Mouse (Mus musculus) forebrain, postnatal 0 days (tissue): ENCODE measurements around the gene Mfsd13b. TPM values are rescaled to one million over a fixed set of nuclear protein-coding genes. Genes with fewer than 3 reads are reported as not detected.
"Not testable (repeated sequence)": the region's sequence is repeated elsewhere in the genome, so short reads cannot be mapped to it uniquely, and the experiment has no call there.

Experiments used
- ATAC-seq: fragments of 200-750 bp; cut with Nextera tagmentation; 2 replicates; pipeline ENCODE4 v1.8.0; 2017; ENCODE audit warnings: mild to moderate bottlenecking, moderate library complexity
- DNase-seq: peaks from one replicate; pipeline ENCODE4 v3.0.0-alpha.2; 2015
- H3K27ac ChIP-seq: fragments of 300-500 bp; sonication (generic); 2 replicates; pipeline ENCODE4 v1.5.1; 2014; ENCODE audit warnings: low read depth, mild to moderate bottlenecking, antibody characterized with exemption, low read length, moderate library complexity, mixed read lengths
- H3K27me3 ChIP-seq: fragments of 300-500 bp; sonication (generic); 2 replicates; pipeline ENCODE4 v1.6.1; 2014; ENCODE audit warnings: mild to moderate bottlenecking, low read length, mixed read lengths; ENCODE audit not compliant: insufficient read depth
- H3K36me3 ChIP-seq: fragments of 300-500 bp; sonication (generic); 2 replicates; pipeline ENCODE4 v1.6.1; 2014; ENCODE audit warnings: mild to moderate bottlenecking, moderate library complexity; ENCODE audit not compliant: insufficient read depth
- H3K4me1 ChIP-seq: fragments of 300-500 bp; sonication (generic); 2 replicates; pipeline ENCODE4 v1.6.1; 2014; ENCODE audit warnings: antibody characterized with exemption; ENCODE audit not compliant: insufficient read depth
- H3K4me2 ChIP-seq: fragments of 300-500 bp; sonication (generic); 2 replicates; pipeline ENCODE4 v1.6.1; 2014; ENCODE audit warnings: low read depth, mild to moderate bottlenecking, moderate library complexity
- H3K4me3 ChIP-seq: fragments of 300-500 bp; sonication (generic); 2 replicates; pipeline ENCODE4 v1.5.1; 2014; ENCODE audit warnings: low read depth, low read length, mixed read lengths
- H3K9ac ChIP-seq: fragments of 300-500 bp; sonication (generic); 2 replicates; pipeline ENCODE4 v1.6.1; 2014; ENCODE audit warnings: mild to moderate bottlenecking
- H3K9me3 ChIP-seq: fragments of 300-500 bp; sonication (generic); 2 replicates; pipeline ENCODE4 v1.6.1; 2016; ENCODE audit warnings: low read length
- CTCF ChIP-seq: sonication (generic); IDR thresholded peaks from 2 replicates; pipeline ENCODE4 v1.5.1; 2016; ENCODE audit warnings: antibody characterized with exemption, control low read depth, low read depth
- WGBS: fragments of 180-500 bp; shearing (Covaris S2); extraction: QIAGEN DNeasy Blood & Tissue Kit; methylation state at CpG from one replicate; pipeline ENCODE4 v1.1.7; 2014; 5-methylcytosine and 5-hydroxymethylcytosine counted together
- polyA plus RNA-seq: library from polyadenylated mRNA; unstranded; fragments of >200 nt; fragmentation: Nextera tagmentation; extraction: Ambion mirVana; gene quantifications from 2 replicates; pipeline ENCODE4 v1.2.1, GENCODE M21; 2015
- total RNA-seq: library from RNA; depleted of rRNA; stranded (reverse); fragments of >200 nt; gene quantifications from 2 replicates; pipeline ENCODE4 v1.2.3, GENCODE M21; 2014

Mfsd13b gene
- total and polyA plus RNA-seq, 2 experiments from 2014 or later, result 0.21 to 0.48 TPM

DNA sequence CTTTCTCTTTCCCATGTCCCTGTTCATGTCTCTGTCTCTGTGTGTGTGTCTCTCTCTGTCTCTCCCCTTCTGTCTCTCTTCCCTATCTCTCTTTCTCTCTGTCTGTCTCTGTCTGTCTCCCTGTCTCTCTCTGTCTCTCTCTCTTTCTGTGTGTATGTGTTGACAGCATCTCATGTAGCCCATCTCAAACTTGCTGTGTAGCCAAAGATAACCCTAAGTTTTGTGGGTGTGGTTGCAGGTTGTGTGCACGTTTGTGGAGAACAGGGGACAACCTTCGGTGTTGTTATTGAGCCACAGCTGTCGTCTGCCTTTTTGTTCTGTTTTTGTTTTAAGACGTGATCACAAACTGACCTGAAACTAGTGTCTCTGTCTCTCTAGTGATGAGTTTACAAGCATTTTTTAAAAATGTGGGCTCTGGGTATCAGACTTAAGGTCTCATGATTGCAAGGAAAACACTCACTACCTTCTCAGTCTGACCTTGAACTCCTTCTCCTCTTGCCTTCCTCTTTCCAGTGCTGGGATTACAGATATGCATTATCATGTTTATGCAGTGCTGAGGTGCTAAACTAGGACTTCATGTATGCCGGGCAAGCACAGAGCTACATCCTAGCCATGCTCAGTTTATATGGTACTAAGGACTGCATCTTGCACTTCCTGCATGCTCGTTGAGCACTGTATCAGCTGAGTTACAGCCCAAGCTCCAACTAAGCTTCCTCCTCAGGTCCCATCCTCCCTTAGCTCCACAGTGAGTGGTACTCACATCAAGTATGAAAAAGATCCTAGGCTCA is 43.1 kb downstream of the Mfsd13b start:
- Histone ChIP-seq H3K9ac (no peak overlapping the region), H3K4me1 (no peaks in the 10 kb centered on the region), H3K9me3 (no peaks in the 10 kb centered on the region), H3K27me3 (no peaks in the 10 kb centered on the region; the same call in 1 of the 2 replicates), H3K36me3 (no peaks in the 10 kb centered on the region), H3K27ac (no peak overlapping the region), H3K4me2 (no peak overlapping the region), H3K4me3 (no peak overlapping the region)
- DNase-seq (no peak), ATAC-seq (no peak)
- WGBS, result 80% methylated on average over 6 of the region's 6 CpGs
- no peak for TF ChIP-seq CTCF

GRCm38 (mm10) chr7:121026300-121026699 is 44.0 kb downstream of the Mfsd13b start:
- no peaks in the 10 kb centered on the region for H3K9me3 ChIP-seq

DNA sequence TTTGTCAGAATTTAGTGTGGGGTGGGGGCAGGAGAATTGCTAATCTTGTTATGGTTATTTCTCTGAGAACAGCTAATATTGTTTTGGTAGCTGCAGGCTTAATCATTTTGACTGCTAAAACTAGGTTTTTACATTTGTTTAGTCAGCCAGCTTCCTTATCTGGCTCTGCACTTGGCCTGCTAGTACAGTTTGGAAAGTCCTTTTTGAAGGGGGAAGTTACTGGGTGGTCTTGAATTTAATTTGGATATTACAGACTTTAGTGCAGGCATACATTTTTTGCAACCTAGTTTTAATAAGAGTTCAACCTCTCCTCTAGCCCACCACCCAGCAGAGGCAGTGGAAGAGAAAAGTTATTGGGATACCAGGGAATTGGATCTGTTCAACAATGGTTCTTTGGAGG is 47.6 kb downstream of the Mfsd13b start:
- ATAC-seq, H3K9ac ChIP-seq, DNase-seq, H3K27me3 ChIP-seq, H3K4me1 ChIP-seq, H3K4me3 ChIP-seq, H3K36me3 ChIP-seq, H3K9me3 ChIP-seq, H3K27ac ChIP-seq, H3K4me2 ChIP-seq: not testable (repeated sequence)

More at GRCm38 (mm10) chr7:121026300-121026699, 44.0 kb downstream of the Mfsd13b start:
- Histone ChIP-seq H3K4me1 (no peaks in the 10 kb centered on the region), H3K36me3 (no peaks in the 10 kb centered on the region), H3K27me3 (no peaks in the 10 kb centered on the region; the same call in 1 of the 2 replicates), H3K9ac (no peak overlapping the region), H3K4me3 (no peak overlapping the region), H3K4me2 (no peak overlapping the region), H3K27ac (no peak overlapping the region)
- 73% methylated on average over 3 of the region's 3 CpGs for WGBS
- TF ChIP-seq CTCF, result no peak
- DNase-seq (no peak), ATAC-seq (no peak)

DNA sequence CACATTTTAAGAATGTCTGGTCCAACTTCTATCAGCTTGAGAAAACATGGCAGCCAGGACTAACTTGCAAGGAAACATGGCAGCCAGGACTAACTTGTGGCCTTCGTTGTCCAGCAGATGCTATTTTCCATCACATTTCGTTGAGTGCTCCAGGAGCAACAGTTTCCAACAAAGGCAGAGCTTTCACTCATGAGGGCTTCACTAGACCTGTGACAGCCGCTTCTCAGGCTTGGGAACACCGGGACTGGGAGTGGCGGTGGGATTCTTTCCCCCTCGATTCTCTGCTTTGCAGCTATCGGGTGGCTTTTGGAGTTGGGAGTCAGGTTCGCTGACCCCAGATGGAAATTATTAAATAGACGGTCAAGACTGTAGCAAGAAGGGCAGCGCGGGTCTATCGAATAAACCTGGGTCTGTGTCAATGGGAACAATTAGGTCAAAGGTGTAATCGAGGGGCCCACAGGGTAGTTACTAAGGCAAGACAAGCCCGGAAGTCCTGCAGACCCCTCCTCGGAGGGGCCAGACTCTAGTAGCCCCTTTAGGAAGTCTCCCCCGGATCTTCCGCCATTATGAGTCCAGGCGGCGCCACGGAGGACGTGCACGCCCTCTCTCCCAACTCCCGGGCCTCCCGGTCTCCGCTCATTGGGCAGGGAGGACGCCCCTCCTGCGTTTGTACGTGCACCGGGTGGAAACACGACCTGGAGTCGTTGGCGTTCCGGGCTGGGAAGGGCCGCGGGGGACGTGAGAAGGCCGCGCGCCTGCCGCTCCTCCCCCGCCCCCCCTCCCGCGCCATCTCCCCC is 51.7 kb downstream of the Mfsd13b start, which contains the start of gene Mettl9:
TSS of gene Mettl9 (plus strand) at position 590 of the 797 bp plus-strand sequence.
- Histone ChIP-seq H3K27me3 (peaks cover 4% of the 10 kb centered on the region; the same call in 1 of the 2 replicates), H3K9ac (peak within 1 kb of the TSS; percentile 96), H3K4me2 (peak within 1 kb of the TSS; percentile 73), H3K27ac (peak within 1 kb of the TSS; percentile 94), H3K4me3 (peak within 1 kb of the TSS; percentile 96), H3K36me3 (no peaks in the 10 kb centered on the region), H3K9me3 (no peaks in the 10 kb centered on the region), H3K4me1 (peaks cover 8% of the 10 kb centered on the region)
- DNase-seq, result peak; percentile 99
- ATAC-seq, result peak; percentile 98
- 5% methylated on average over 40 of the region's 43 CpGs for WGBS
- TF ChIP-seq CTCF, result peak; percentile 42; the same call in 1 of the 2 replicates

DNA sequence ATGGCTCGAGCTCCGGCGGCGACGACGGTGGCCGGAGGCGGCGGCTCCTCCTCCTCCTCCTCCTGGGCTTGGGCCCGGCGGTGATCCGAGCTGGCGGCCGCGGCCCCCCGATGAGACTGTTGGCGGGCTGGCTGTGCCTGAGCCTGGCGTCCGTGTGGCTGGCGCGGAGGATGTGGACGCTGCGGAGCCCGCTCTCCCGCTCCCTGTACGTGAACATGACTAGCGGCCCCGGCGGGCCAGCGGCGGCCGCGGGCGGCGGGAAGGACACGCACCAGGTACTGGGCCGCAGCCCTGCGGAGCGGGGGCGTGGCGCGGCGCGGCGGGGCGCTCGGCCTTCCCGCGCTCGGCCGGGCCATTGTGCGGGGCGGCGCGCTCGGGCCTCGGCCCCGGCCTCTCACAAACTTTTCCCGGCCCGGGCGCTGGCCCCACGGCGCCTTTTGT is 52.4 kb downstream of the Mfsd13b start:
- Histone ChIP-seq H3K4me1 (peaks cover 8% of the 10 kb centered on the region), H3K27ac (peak overlapping the region; percentile 94), H3K36me3 (no peaks in the 10 kb centered on the region), H3K27me3 (0 out of 2 replicates have a peak, but pooled peaks cover 4% of the 10 kb centered on the region), H3K4me2 (peak overlapping the region; percentile 73), H3K9me3 (no peaks in the 10 kb centered on the region), H3K4me3 (peak overlapping the region; percentile 96), H3K9ac (peak overlapping the region; percentile 96)
- WGBS, result 3% methylated on average over 40 of the region's 63 CpGs
- no peak for TF ChIP-seq CTCF
- DNase-seq (no peak), ATAC-seq (peak; percentile 68)

DNA sequence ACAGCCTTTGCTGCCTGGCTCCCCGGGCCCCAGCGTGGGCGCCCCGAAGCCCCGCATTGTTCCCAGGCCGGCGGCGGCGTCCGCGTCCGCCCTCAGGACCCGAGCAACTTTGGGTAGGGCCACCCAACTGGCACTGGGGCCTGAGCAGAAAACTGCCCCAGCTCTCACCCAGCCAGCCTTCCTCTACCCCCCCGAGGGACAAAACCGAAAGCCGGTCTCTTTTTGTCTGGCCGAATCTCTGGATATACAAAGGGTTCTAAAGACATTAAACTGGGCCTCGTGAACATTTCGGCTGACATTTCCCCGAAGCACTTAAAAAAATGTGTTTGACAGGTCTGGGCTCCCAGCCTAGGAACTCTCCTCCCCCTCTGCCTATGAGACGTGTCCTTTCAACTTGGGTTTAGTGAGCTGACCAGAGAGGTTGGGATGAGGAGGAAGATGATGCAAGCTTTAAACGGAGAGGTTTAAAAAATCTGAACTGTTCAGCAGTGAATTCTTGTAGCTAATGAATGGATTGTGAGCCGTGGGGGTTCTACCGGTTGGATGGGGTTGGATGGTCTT is 52.9 kb downstream of the Mfsd13b start:
- Histone ChIP-seq H3K27me3 (0 out of 2 replicates have a peak, but pooled peaks cover 4% of the 10 kb centered on the region), H3K9ac (peak overlapping the region; percentile 96), H3K27ac (peak overlapping the region; percentile 94), H3K4me1 (peaks cover 8% of the 10 kb centered on the region), H3K4me2 (peak overlapping the region; percentile 73), H3K4me3 (peak overlapping the region; percentile 96), H3K9me3 (no peaks in the 10 kb centered on the region), H3K36me3 (no peaks in the 10 kb centered on the region)
- DNase-seq (peak; percentile 63), ATAC-seq (peak; percentile 8)
- under 1% methylated on average over 21 of the region's 24 CpGs for WGBS
- no peak for TF ChIP-seq CTCF
